Mouse (Mus musculus) limb, embryonic 14.5 days (tissue): ENCODE data around the gene Spata16. TPM values are rescaled to one million over a fixed set of nuclear protein-coding genes. Genes with fewer than 3 reads are reported as not detected.

Source experiments
- ATAC-seq: fragments of 200-750 bp; cut with Nextera tagmentation; 2 replicates; pipeline ENCODE4 v1.8.0; 2017; ENCODE audit warnings: low read depth, moderate number of reproducible peaks, moderate TSS enrichment; ENCODE audit not compliant: low FRiP score
- DNase-seq: peaks from one replicate; pipeline ENCODE4 v3.0.0-alpha.2; 2015; ENCODE audit warnings: low spot score
- H3K27ac ChIP-seq: fragments of 300-500 bp; sonication (generic); replicated peaks from 2 replicates; pipeline ENCODE4 v1.5.1; 2014; ENCODE audit warnings: low read depth, mild to moderate bottlenecking, low read length, moderate library complexity, mixed read lengths
- H3K27me3 ChIP-seq: fragments of 300-500 bp; sonication (generic); 2 replicates; pipeline ENCODE4 v1.6.1; 2014; ENCODE audit warnings: low read length, mixed read lengths; ENCODE audit not compliant: control insufficient read depth, insufficient read depth
- H3K36me3 ChIP-seq: fragments of 300-500 bp; sonication (generic); 2 replicates; pipeline ENCODE4 v1.6.1; 2014; ENCODE audit warnings: mild to moderate bottlenecking, low read length, moderate library complexity, mixed read lengths; ENCODE audit not compliant: control insufficient read depth, insufficient read depth
- H3K4me1 ChIP-seq: fragments of 300-500 bp; sonication (generic); 2 replicates; pipeline ENCODE4 v1.6.1; 2014; ENCODE audit warnings: antibody characterized with exemption, low read length, mixed read lengths; ENCODE audit not compliant: control insufficient read depth, insufficient read depth
- H3K4me2 ChIP-seq: fragments of 300-500 bp; sonication (generic); replicated peaks from 2 replicates; pipeline ENCODE4 v1.6.1; 2014; ENCODE audit warnings: low read depth, mild to moderate bottlenecking, low read length, moderate library complexity; ENCODE audit not compliant: severe bottlenecking
- H3K4me3 ChIP-seq: fragments of 300-500 bp; sonication (generic); replicated peaks from 2 replicates; pipeline ENCODE4 v1.5.1; 2014; ENCODE audit warnings: low read length
- H3K9ac ChIP-seq: fragments of 300-500 bp; sonication (generic); 2 replicates; pipeline ENCODE4 v1.6.1; 2014; ENCODE audit warnings: mild to moderate bottlenecking, low read depth, low read length, moderate library complexity; ENCODE audit not compliant: severe bottlenecking
- H3K9me3 ChIP-seq: fragments of 300-500 bp; sonication (generic); 2 replicates; pipeline ENCODE4 v1.6.1; 2016; ENCODE audit warnings: low read length; ENCODE audit not compliant: control insufficient read depth
- POLR2A ChIP-seq: fragments of 200-500 bp; IDR thresholded peaks from 2 replicates; pipeline ENCODE4 v1.8.0; 2012; ENCODE audit warnings: inconsistent platforms, mild to moderate bottlenecking, moderate library complexity, borderline replicate concordance; ENCODE audit not compliant: insufficient read depth, insufficient read length; ENCODE audit errors: extremely low read depth
- WGBS: fragments of 180-500 bp; shearing (Covaris S2); extraction: QIAGEN DNeasy Blood & Tissue Kit; methylation state at CpG from one replicate; pipeline ENCODE4 v1.1.7; 2014; 5-methylcytosine and 5-hydroxymethylcytosine counted together
- polyA plus RNA-seq, 2 experiments: library from polyadenylated mRNA; depleted of rRNA in 1 of 2; stranded (reverse) in 1 of 2; unstranded in 1 of 2; fragments of >200 nt; fragmentation: Nextera tagmentation in 1 of 2; extraction: Ambion mirVana in 1 of 2; gene quantifications; 2 replicates each; pipeline versions ENCODE4 v1.2.1 to v1.2.3; 2012 to 2014

The Spata16 gene
- polyA plus RNA-seq, 2 experiments, result not detected

DNA sequence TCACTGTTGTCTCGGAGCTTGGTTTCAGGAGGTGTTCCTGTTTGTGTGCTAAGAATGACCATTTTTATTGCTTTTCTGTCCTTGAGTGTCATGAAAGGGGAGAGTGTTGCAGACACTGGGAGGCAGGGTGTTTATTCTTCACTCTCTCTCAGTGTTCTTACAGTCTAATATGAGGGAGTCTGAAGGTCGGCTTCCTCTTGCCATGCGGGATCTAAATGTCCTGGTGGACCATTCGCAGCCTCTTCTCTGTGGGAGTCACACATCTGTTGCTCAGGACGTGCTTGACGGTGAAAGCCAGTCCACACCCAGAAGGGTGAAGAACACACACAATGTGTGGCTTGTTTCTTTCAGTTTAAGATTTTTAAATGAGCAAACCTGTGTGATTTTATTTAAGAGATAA, 90.1 kb downstream of the Spata16 start:
- H3K9me3 ChIP-seq, result no peaks in the 10 kb centered on the region
- H3K36me3 ChIP-seq, result no peaks in the 10 kb centered on the region
- no peak for ATAC-seq
- no peak overlapping the region for H3K4me3 ChIP-seq
- DNase-seq, result no peak
- no peaks in the 10 kb centered on the region for H3K27me3 ChIP-seq
- H3K4me1 ChIP-seq, result no peaks in the 10 kb centered on the region
- no peak overlapping the region for H3K27ac ChIP-seq
- H3K4me2 ChIP-seq, result no peak overlapping the region
- TF ChIP-seq POLR2A, result no peak
- no peak overlapping the region for H3K9ac ChIP-seq
- WGBS, result 54% methylated on average over 6 of the region's 6 CpGs

DNA sequence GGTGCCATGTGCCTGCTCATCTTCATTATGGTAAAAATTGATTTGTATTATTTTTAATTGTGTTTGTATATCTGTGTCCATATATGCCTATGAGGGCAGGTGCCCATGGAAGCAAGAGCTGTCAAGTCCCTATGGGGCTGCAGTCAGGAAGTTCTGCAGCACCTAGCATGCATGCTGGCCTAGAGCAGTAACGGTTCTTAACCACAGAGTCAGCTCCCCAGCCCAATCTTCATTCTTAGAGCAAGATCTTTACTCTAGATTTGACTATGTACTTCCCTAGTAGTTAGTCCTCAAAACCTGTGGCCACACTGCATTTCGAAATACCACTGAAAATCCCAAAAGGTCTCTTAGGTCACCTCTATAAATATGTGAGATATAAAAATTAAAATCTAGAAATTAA, 113.1 kb downstream of the Spata16 start:
- Histone ChIP-seq H3K9ac (no peak overlapping the region), H3K4me2 (no peak overlapping the region), H3K27me3 (no peaks in the 10 kb centered on the region), H3K9me3 (no peaks in the 10 kb centered on the region), H3K36me3 (no peaks in the 10 kb centered on the region), H3K4me1 (no peaks in the 10 kb centered on the region), H3K27ac (no peak overlapping the region), H3K4me3 (no peak overlapping the region)
- no peak for TF ChIP-seq POLR2A
- WGBS, result 60% methylated on average over 2 of the region's 2 CpGs
- DNase-seq (no peak), ATAC-seq (no peak)

DNA sequence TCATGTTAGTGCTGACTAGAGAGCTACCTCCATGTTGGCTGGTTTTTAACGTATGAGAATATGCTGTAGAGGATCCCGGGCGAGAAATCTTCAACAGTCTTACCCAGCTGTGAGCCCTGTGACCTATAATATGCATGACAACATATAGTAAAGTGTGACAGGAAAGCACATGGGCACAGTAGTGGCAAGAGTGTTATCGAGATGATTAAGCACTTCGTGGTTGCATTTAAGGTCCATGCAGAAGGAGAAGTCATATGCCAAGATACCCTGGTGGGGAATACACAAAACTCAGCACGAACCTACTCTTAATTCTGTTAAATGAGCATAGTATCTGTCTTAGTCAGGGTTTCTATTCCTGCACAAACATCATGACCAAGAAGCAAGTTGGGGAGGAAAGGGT, 115.0 kb downstream of the Spata16 start:
- TF ChIP-seq POLR2A, result no peak
- Histone ChIP-seq H3K27me3 (no peaks in the 10 kb centered on the region), H3K36me3 (no peaks in the 10 kb centered on the region), H3K4me3 (no peak overlapping the region), H3K27ac (no peak overlapping the region), H3K9me3 (no peaks in the 10 kb centered on the region), H3K4me1 (no peaks in the 10 kb centered on the region), H3K4me2 (no peak overlapping the region), H3K9ac (no peak overlapping the region)
- ATAC-seq (no peak), DNase-seq (no peak)
- WGBS, result 85% methylated on average over 6 of the region's 6 CpGs

DNA sequence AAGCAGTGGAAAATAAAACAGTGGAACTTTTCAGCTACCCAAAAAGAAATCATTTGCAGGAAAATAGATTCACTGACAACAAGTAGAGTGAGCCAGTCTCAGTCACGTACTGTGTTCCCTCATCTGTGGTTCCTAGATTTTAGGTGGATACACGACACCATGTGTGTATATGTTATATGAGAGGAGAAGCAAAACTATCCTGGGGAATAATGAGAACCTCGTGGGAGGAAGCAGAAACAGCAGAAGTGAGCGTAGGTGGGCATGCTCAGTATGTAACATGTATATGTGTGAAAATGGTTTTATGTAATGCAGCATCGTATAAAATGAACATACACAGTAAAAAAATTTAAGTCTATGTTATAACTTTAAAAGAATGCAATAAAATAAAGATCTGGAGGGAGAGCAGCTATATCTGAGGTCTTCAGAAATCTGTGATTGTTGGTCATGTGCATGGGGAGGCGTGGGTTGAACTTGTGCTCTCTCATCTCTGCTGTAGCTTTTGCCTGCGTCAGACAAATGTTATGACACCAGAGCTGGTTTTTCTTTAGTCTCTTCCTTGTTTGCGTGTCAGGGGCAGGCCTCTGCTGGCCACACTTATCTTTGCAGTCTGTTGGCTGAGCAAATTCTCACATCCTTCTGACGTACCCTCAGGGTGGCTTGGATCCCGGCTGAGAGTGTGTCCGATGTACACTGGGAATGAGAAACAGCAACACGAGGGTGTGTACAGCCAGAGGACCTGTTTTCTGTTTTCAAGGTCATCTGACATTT, 156.1 kb downstream of the Spata16 start:
- ATAC-seq, result no peak

DNA sequence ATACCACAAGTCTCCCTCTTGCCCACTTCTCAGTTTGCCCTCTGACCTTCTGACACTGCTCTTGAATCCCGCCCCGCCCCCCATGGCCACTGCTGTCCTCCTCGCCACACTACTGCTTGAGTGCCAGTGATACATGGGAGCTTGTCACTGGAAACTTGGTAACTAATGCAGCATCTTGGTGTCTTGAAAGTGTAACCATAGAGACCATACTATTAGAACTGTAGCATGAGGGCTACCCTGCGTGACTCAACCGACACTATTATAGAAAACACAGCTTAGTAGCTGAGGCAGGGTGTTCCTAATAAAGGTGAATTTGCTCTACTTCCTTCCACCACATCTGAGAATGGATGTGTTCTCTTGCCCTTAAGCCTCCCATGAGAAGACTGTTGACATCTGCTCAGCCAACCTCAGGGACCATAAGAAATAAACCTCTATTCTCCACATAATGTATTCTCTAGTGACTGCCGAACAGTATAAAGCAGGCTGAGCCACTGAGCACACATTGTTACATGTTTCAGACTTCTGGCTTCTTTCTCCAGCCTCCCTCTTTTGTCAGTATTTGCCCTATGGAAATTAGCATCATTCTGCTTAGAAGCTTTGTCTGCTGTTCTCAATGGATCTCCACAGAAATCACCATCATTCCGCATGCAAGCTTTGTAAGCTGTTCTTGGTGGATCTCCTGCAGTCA, 158.6 kb downstream of the Spata16 start:
- Histone ChIP-seq H3K27me3 (no peaks in the 10 kb centered on the region), H3K36me3 (no peaks in the 10 kb centered on the region), H3K4me1 (no peaks in the 10 kb centered on the region), H3K9ac (no peak overlapping the region), H3K27ac (no peak overlapping the region), H3K4me3 (no peak overlapping the region), H3K4me2 (no peak overlapping the region), H3K9me3 (no peaks in the 10 kb centered on the region)
- ATAC-seq (no peak), DNase-seq (no peak)
- TF ChIP-seq POLR2A, result no peak
- WGBS, result 88% methylated on average over 7 of the region's 7 CpGs

More for the DNA sequence above, 156.1 kb downstream of the Spata16 start:
- Histone ChIP-seq H3K9me3 (no peaks in the 10 kb centered on the region), H3K27me3 (no peaks in the 10 kb centered on the region), H3K9ac (no peak overlapping the region), H3K4me2 (no peak overlapping the region), H3K4me3 (no peak overlapping the region), H3K36me3 (no peaks in the 10 kb centered on the region), H3K4me1 (no peaks in the 10 kb centered on the region), H3K27ac (no peak overlapping the region)
- DNase-seq, result no peak
- TF ChIP-seq POLR2A, result no peak
- WGBS, result 67% methylated on average over 12 of the region's 12 CpGs
